Mouse (Mus musculus) subcutaneous adipose tissue, adult 2 months (tissue): Measurements from ENCODE around the gene Wdr17. TPM values are rescaled to one million over a fixed set of nuclear protein-coding genes. Genes with fewer than 3 reads are reported as not detected.

ENCODE experiments used
- polyA plus RNA-seq: library from polyadenylated mRNA; depleted of rRNA; stranded (reverse); fragments of >200 nt; gene quantifications from 2 replicates; pipeline ENCODE4 v1.2.3, GENCODE M21; 2012; ENCODE audit warnings: low replicate concordance; rRNA removed

The Wdr17 gene
- 0.26 TPM in 1 of 2 replicates, not detected in the other for polyA plus RNA-seq

DNA sequence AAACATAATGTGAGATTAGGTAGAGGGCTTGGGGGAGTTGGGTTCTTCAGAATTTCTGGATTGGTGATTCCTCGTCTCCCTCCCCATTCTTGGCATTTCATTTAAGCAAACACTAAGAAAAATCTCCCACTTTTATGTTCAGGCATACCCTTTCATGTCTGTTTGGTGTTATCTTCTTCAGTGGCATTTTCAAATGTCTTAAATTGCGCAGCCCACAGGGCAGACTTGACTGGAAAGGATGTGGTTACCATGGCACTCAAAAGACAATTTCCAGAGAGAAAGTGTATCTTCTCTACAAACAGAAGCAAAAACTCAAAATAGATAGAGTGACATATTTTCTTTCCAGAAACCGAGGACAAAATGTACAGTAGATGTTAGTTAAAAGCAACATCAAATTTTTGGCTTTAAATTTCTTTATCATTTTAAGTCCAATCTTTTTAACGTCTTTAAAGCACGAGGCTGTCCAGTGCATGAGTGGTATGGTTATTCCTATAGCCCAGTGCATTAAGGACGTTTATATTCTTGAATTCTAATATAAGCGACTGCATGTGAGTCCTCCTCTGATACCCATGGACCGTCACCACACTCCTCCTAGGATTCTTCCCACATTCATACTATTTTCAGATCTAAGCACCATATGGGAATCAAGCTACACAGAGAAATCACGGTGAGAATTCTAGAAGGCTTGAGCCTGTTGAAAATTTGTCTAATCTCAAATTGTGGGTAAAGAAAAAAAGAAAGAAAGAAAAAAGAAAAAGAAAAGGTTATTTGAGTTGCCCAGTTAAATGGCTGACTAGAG lies at the start of gene Wdr17:
Gene Wdr17, minus strand, starts transcription at position 198 of the 799 bp plus-strand sequence.

DNA sequence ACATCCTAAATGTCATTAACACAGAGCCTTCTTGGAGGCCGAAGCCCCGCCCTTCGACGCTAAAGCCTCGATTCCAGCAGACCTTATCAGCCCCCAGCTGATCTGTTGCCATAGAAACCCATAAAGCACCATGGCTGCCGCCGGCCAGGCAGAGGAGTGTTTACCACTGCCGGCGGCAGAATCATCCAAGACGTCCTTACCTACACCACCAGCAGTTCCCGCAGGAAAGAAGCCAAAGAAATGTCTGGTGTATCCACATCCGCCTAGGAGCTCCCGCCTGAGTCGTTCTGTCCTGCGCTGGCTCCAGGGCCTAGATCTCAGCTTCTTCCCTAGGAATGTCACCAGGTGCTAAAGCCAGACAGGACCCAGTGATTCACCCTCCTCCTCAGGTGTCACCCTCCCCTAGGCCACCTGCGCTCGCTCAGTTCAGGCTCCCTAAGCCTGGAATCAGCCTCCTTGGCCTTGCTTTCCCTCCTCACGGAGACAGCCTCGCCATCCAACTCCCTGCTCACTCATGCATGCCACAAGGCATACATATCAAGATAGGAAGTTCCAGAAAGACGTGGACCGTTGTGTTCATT lies 286.2 kb downstream of the Wdr17 start, which contains the start of gene Spata4:
Gene Spata4, plus strand, starts transcription at position 111 of the 581 bp plus-strand sequence.

Other genes with a start within 250 kb of the Wdr17 start
- gene Gpm6a, start 67.7 kb upstream of the Wdr17 start, polyA plus RNA-seq: 1.6 and 4.5 TPM in 2 replicates